Mouse (Mus musculus) bone marrow, adult 2 months (tissue): ENCODE data around the gene Ccser1.

Experiments used
- CTCF ChIP-seq: fragments of 200-500 bp; IDR thresholded peaks from 2 replicates; pipeline ENCODE4 v1.5.1; 2011; ENCODE audit warnings: low read length, control low read depth; ENCODE audit not compliant: control insufficient read depth, insufficient read depth
- POLR2A ChIP-seq: fragments of 200-500 bp; IDR thresholded peaks from 2 replicates; pipeline ENCODE4 v1.6.1; 2011; ENCODE audit warnings: low read depth, mild to moderate bottlenecking, control low read depth, low read length, borderline replicate concordance; ENCODE audit not compliant: control insufficient read depth

- TF ChIP-seq POLR2A (no peak), CTCF (no peak)
Measured at GRCm38 (mm10) chr6:62044454-62044853, 864.3 kb downstream of the Ccser1 start.
